Mouse (Mus musculus): ENCODE measurements around the gene Rrn3. TPM values are rescaled to one million over a fixed set of nuclear protein-coding genes. Genes with fewer than 3 reads are reported as not detected.
"Not testable (repeated sequence)": the region's sequence is repeated elsewhere in the genome, so short reads cannot be mapped to it uniquely, and the experiment has no call there.

Rrn3 gene
- polyA plus RNA-seq, 1 experiment from 2014 or later = 109 TPM

GRCm38 (mm10) chr16:13771603-13772002, 8.9 kb upstream of the Rrn3 start:
- H3K36me3 ChIP-seq (ENCODE audit: control insufficient read depth, insufficient read depth); H3K4me1 ChIP-seq (replicated peaks; ENCODE audit: control insufficient read depth, insufficient read depth, low read length); H3K9ac ChIP-seq (replicated peaks; ENCODE audit: low read depth, low read length); H3K27ac ChIP-seq (ENCODE audit: low read length); ATAC-seq; H3K4me3 ChIP-seq (replicated peaks; ENCODE audit: low read length); H3K27me3 ChIP-seq (replicated peaks; ENCODE audit: control insufficient read depth, insufficient read depth, low read length); H3K9me3 ChIP-seq (ENCODE audit: control insufficient read depth, low read length); H3K4me2 ChIP-seq (ENCODE audit: low read length): not testable (repeated sequence)
- 77% methylated on average over 4 of the region's 4 CpGs for WGBS

- H3K9ac ChIP-seq (replicated peaks; ENCODE audit: low read depth, low read length); H3K36me3 ChIP-seq (ENCODE audit: control insufficient read depth, insufficient read depth); H3K27me3 ChIP-seq (replicated peaks; ENCODE audit: control insufficient read depth, insufficient read depth, low read length); H3K9me3 ChIP-seq (ENCODE audit: control insufficient read depth, low read length); H3K4me1 ChIP-seq (replicated peaks; ENCODE audit: control insufficient read depth, insufficient read depth, low read length); H3K27ac ChIP-seq (ENCODE audit: low read length); H3K4me2 ChIP-seq (ENCODE audit: low read length); ATAC-seq; H3K4me3 ChIP-seq (replicated peaks; ENCODE audit: low read length): not testable (repeated sequence)
- WGBS = 83% methylated on average over 5 of the region's 5 CpGs
These were observed 8.5 kb upstream of the Rrn3 start for GRCm38 (mm10) chr16:13772051-13772450.

GRCm38 (mm10) chr16:13774011-13774410, 6.5 kb upstream of the Rrn3 start:
- not testable (repeated sequence) for H3K36me3 ChIP-seq (ENCODE audit: control insufficient read depth, insufficient read depth); H3K4me2 ChIP-seq (ENCODE audit: low read length); H3K27ac ChIP-seq (ENCODE audit: low read length); H3K4me3 ChIP-seq (replicated peaks; ENCODE audit: low read length); H3K9ac ChIP-seq (replicated peaks; ENCODE audit: low read depth, low read length); H3K9me3 ChIP-seq (ENCODE audit: control insufficient read depth, low read length); H3K27me3 ChIP-seq (replicated peaks; ENCODE audit: control insufficient read depth, insufficient read depth, low read length); H3K4me1 ChIP-seq (replicated peaks; ENCODE audit: control insufficient read depth, insufficient read depth, low read length); ATAC-seq
- WGBS = 80% methylated on average over 2 of the region's 2 CpGs

- H3K4me1 ChIP-seq (replicated peaks; ENCODE audit: control insufficient read depth, insufficient read depth, low read length); H3K4me3 ChIP-seq (replicated peaks; ENCODE audit: low read length); H3K4me2 ChIP-seq (ENCODE audit: low read length); H3K9me3 ChIP-seq (ENCODE audit: control insufficient read depth, low read length); H3K36me3 ChIP-seq (ENCODE audit: control insufficient read depth, insufficient read depth); H3K27me3 ChIP-seq (replicated peaks; ENCODE audit: control insufficient read depth, insufficient read depth, low read length); H3K9ac ChIP-seq (replicated peaks; ENCODE audit: low read depth, low read length); ATAC-seq; H3K27ac ChIP-seq (ENCODE audit: low read length): not testable (repeated sequence)
- WGBS = 91% methylated on average over 3 of the region's 3 CpGs
These were observed 5.9 kb upstream of the Rrn3 start for GRCm38 (mm10) chr16:13774651-13775050.

- peaks cover 15% of the 10 kb centered on the region for H3K4me1 ChIP-seq (replicated peaks; ENCODE audit: control insufficient read depth, insufficient read depth, low read length)
- no peak for ATAC-seq
- peaks cover 12% of the 10 kb centered on the region for H3K36me3 ChIP-seq (ENCODE audit: control insufficient read depth, insufficient read depth)
- H3K4me3 ChIP-seq (replicated peaks; ENCODE audit: low read length) = peak overlapping the region; percentile 96
- 37% methylated on average over 8 of the region's 8 CpGs for WGBS
- no peaks in the 10 kb centered on the region for H3K27me3 ChIP-seq (replicated peaks; ENCODE audit: control insufficient read depth, insufficient read depth, low read length)
- peak overlapping the region; percentile 93 for H3K9ac ChIP-seq (replicated peaks; ENCODE audit: low read depth, low read length)
- peak overlapping the region; percentile 85 for H3K4me2 ChIP-seq (ENCODE audit: low read length)
- H3K27ac ChIP-seq (ENCODE audit: low read length) = no peak overlapping the region
- no peaks in the 10 kb centered on the region for H3K9me3 ChIP-seq (ENCODE audit: control insufficient read depth, low read length)
These were observed 708 bp downstream of the Rrn3 start for GRCm38 (mm10) chr16:13781216-13781615.

GRCm38 (mm10) chr16:13785932-13786331, 5.4 kb downstream of the Rrn3 start:
- 84% methylated on average over 3 of the region's 3 CpGs for WGBS
- no peak for ATAC-seq
- no peak overlapping the region for H3K4me3 ChIP-seq (replicated peaks; ENCODE audit: low read length)
- no peaks in the 10 kb centered on the region for H3K27me3 ChIP-seq (replicated peaks; ENCODE audit: control insufficient read depth, insufficient read depth, low read length)
- H3K9ac ChIP-seq (replicated peaks; ENCODE audit: low read depth, low read length) = no peak overlapping the region
- H3K36me3 ChIP-seq (ENCODE audit: control insufficient read depth, insufficient read depth) = peaks cover 31% of the 10 kb centered on the region
- peaks cover 8% of the 10 kb centered on the region for H3K4me1 ChIP-seq (replicated peaks; ENCODE audit: control insufficient read depth, insufficient read depth, low read length)
- no peaks in the 10 kb centered on the region for H3K9me3 ChIP-seq (ENCODE audit: control insufficient read depth, low read length)
- H3K4me2 ChIP-seq (ENCODE audit: low read length) = no peak overlapping the region
- no peak overlapping the region for H3K27ac ChIP-seq (ENCODE audit: low read length)

- not testable (repeated sequence) for H3K27ac ChIP-seq (ENCODE audit: low read length); H3K4me3 ChIP-seq (replicated peaks; ENCODE audit: low read length); H3K9ac ChIP-seq (replicated peaks; ENCODE audit: low read depth, low read length); H3K27me3 ChIP-seq (replicated peaks; ENCODE audit: control insufficient read depth, insufficient read depth, low read length); H3K9me3 ChIP-seq (ENCODE audit: control insufficient read depth, low read length); H3K4me2 ChIP-seq (ENCODE audit: low read length); ATAC-seq; H3K4me1 ChIP-seq (replicated peaks; ENCODE audit: control insufficient read depth, insufficient read depth, low read length)
- 100% methylated on average over 2 of the region's 2 CpGs for WGBS
- H3K36me3 ChIP-seq (ENCODE audit: control insufficient read depth, insufficient read depth) = peaks cover 58% of the 10 kb centered on the region
These were observed 12.9 kb downstream of the Rrn3 start for GRCm38 (mm10) chr16:13793441-13793840.

GRCm38 (mm10) chr16:13796746-13797175, 16.3 kb downstream of the Rrn3 start:
- H3K9ac ChIP-seq (replicated peaks; ENCODE audit: low read depth, low read length) = no peak overlapping the region
- no peak for ATAC-seq
- no peaks in the 10 kb centered on the region for H3K27me3 ChIP-seq (replicated peaks; ENCODE audit: control insufficient read depth, insufficient read depth, low read length)
- H3K9me3 ChIP-seq (ENCODE audit: control insufficient read depth, low read length) = no peaks in the 10 kb centered on the region
- no peak overlapping the region for H3K27ac ChIP-seq (ENCODE audit: low read length)
- no peak overlapping the region for H3K4me2 ChIP-seq (ENCODE audit: low read length)
- H3K4me3 ChIP-seq (replicated peaks; ENCODE audit: low read length) = no peak overlapping the region
- H3K36me3 ChIP-seq (ENCODE audit: control insufficient read depth, insufficient read depth) = peaks cover 63% of the 10 kb centered on the region
- WGBS = 84% methylated on average over 5 of the region's 5 CpGs
- H3K4me1 ChIP-seq (replicated peaks; ENCODE audit: control insufficient read depth, insufficient read depth, low read length) = no peaks in the 10 kb centered on the region

- ATAC-seq = no peak
- H3K36me3 ChIP-seq (ENCODE audit: control insufficient read depth, insufficient read depth) = peaks cover 42% of the 10 kb centered on the region
These were observed 20.7 kb downstream of the Rrn3 start for GRCm38 (mm10) chr16:13801231-13801630.

GRCm38 (mm10) chr16:13804666-13805065, 24.2 kb downstream of the Rrn3 start:
- Histone ChIP-seq H3K9ac (replicated peaks; ENCODE audit: low read depth, low read length) (no peak overlapping the region), H3K4me3 (replicated peaks; ENCODE audit: low read length) (no peak overlapping the region), H3K4me2 (ENCODE audit: low read length) (no peak overlapping the region), H3K27ac (ENCODE audit: low read length) (no peak overlapping the region), H3K9me3 (ENCODE audit: control insufficient read depth, low read length) (no peaks in the 10 kb centered on the region), H3K36me3 (ENCODE audit: control insufficient read depth, insufficient read depth) (peaks cover 39% of the 10 kb centered on the region), H3K4me1 (replicated peaks; ENCODE audit: control insufficient read depth, insufficient read depth, low read length) (no peaks in the 10 kb centered on the region), H3K27me3 (replicated peaks; ENCODE audit: control insufficient read depth, insufficient read depth, low read length) (no peaks in the 10 kb centered on the region)
- WGBS = 84% methylated on average over 5 of the region's 5 CpGs
- ATAC-seq = no peak

More at GRCm38 (mm10) chr16:13801231-13801630, 20.7 kb downstream of the Rrn3 start:
- no peak overlapping the region for H3K4me2 ChIP-seq (ENCODE audit: low read length)
- no peak overlapping the region for H3K27ac ChIP-seq (ENCODE audit: low read length)
- H3K4me3 ChIP-seq (replicated peaks; ENCODE audit: low read length) = no peak overlapping the region
- H3K4me1 ChIP-seq (replicated peaks; ENCODE audit: control insufficient read depth, insufficient read depth, low read length) = no peaks in the 10 kb centered on the region
- WGBS = 93% methylated on average over 4 of the region's 4 CpGs
- H3K27me3 ChIP-seq (replicated peaks; ENCODE audit: control insufficient read depth, insufficient read depth, low read length) = no peaks in the 10 kb centered on the region
- H3K9me3 ChIP-seq (ENCODE audit: control insufficient read depth, low read length) = no peaks in the 10 kb centered on the region
- H3K9ac ChIP-seq (replicated peaks; ENCODE audit: low read depth, low read length) = no peak overlapping the region
